Mouse (Mus musculus): ENCODE measurements at regions not wholly inside any gene's neighbourhood (a gene's known extent, or its start where the extent isn't known, plus 50 kb on each side); places are given as distances from the start of the nearest gene placed in this dataset.

GRCm38 (mm10) chr9:43387397-43387796 lies 76.7 kb downstream of the Trim29 start:
- no peak for TF ChIP-seq POLR2A (IDR thresholded peaks at IDR 0.05; ENCODE audit: control insufficient read depth, low read depth, low read length)
- Histone ChIP-seq H3K36me3 (ENCODE audit: control insufficient read depth, insufficient read depth, low read length) (no peaks in the 10 kb centered on the region), H3K4me1 (ENCODE audit: control insufficient read depth, insufficient read depth, low read length) (no peaks in the 10 kb centered on the region), H3K27ac (ENCODE audit: control insufficient read depth, insufficient read depth, low read depth, low read length) (no peak overlapping the region), H3K27me3 (ENCODE audit: control insufficient read depth, insufficient read depth, low read length) (no peaks in the 10 kb centered on the region), H3K4me3 (ENCODE audit: control insufficient read depth, low read depth, low read length) (no peak overlapping the region)

- no peak overlapping the region for H3K4me3 ChIP-seq (ENCODE audit: control insufficient read depth, low read depth, low read length)
- TF ChIP-seq POLR2A (IDR thresholded peaks at IDR 0.05; ENCODE audit: control insufficient read depth, low read depth, low read length) (no peak), CTCF (IDR thresholded peaks at IDR 0.05; ENCODE audit: control insufficient read depth, insufficient read depth, insufficient replicate concordance, low read depth, low read length) (no peak)
- H3K27me3 ChIP-seq (ENCODE audit: control insufficient read depth, insufficient read depth, low read length): no peaks in the 10 kb centered on the region
- no peaks in the 10 kb centered on the region for H3K36me3 ChIP-seq (ENCODE audit: control insufficient read depth, insufficient read depth, low read length)
- H3K4me1 ChIP-seq (ENCODE audit: control insufficient read depth, insufficient read depth, low read length): no peaks in the 10 kb centered on the region
- no peak overlapping the region for H3K27ac ChIP-seq (ENCODE audit: control insufficient read depth, insufficient read depth, low read depth, low read length)
Observed at GRCm38 (mm10) chr9:43389491-43390083, 78.9 kb downstream of the Trim29 start.

GRCm38 (mm10) chr9:43392467-43393064 lies 81.9 kb downstream of the Trim29 start:
- no peak overlapping the region for H3K4me3 ChIP-seq (ENCODE audit: control insufficient read depth, low read depth, low read length)
- no peak for TF ChIP-seq CTCF (IDR thresholded peaks at IDR 0.05; ENCODE audit: control insufficient read depth, insufficient read depth, insufficient replicate concordance, low read depth, low read length)
- no peak for TF ChIP-seq POLR2A (IDR thresholded peaks at IDR 0.05; ENCODE audit: control insufficient read depth, low read depth, low read length)
- H3K36me3 ChIP-seq (ENCODE audit: control insufficient read depth, insufficient read depth, low read length): no peaks in the 10 kb centered on the region
- no peaks in the 10 kb centered on the region for H3K4me1 ChIP-seq (ENCODE audit: control insufficient read depth, insufficient read depth, low read length)
- no peaks in the 10 kb centered on the region for H3K27me3 ChIP-seq (ENCODE audit: control insufficient read depth, insufficient read depth, low read length)
- H3K27ac ChIP-seq (ENCODE audit: control insufficient read depth, insufficient read depth, low read depth, low read length): no peak overlapping the region

- Histone ChIP-seq H3K27ac (ENCODE audit: control insufficient read depth, insufficient read depth, low read depth, low read length) (no peak overlapping the region), H3K4me3 (ENCODE audit: control insufficient read depth, low read depth, low read length) (no peak overlapping the region), H3K27me3 (ENCODE audit: control insufficient read depth, insufficient read depth, low read length) (no peaks in the 10 kb centered on the region), H3K36me3 (ENCODE audit: control insufficient read depth, insufficient read depth, low read length) (no peaks in the 10 kb centered on the region), H3K4me1 (ENCODE audit: control insufficient read depth, insufficient read depth, low read length) (no peaks in the 10 kb centered on the region)
- TF ChIP-seq POLR2A (IDR thresholded peaks at IDR 0.05; ENCODE audit: control insufficient read depth, low read depth, low read length) (no peak), CTCF (IDR thresholded peaks at IDR 0.05; ENCODE audit: control insufficient read depth, insufficient read depth, insufficient replicate concordance, low read depth, low read length) (no peak)
Observed at GRCm38 (mm10) chr9:43394204-43394603, 83.6 kb downstream of the Trim29 start.

GRCm38 (mm10) chr9:43395209-43395608 lies 84.6 kb downstream of the Trim29 start:
- no peaks in the 10 kb centered on the region for H3K27me3 ChIP-seq (ENCODE audit: control insufficient read depth, insufficient read depth, low read length)
- H3K4me1 ChIP-seq (ENCODE audit: control insufficient read depth, insufficient read depth, low read length): no peaks in the 10 kb centered on the region
- H3K36me3 ChIP-seq (ENCODE audit: control insufficient read depth, insufficient read depth, low read length): no peaks in the 10 kb centered on the region
- TF ChIP-seq CTCF (IDR thresholded peaks at IDR 0.05; ENCODE audit: control insufficient read depth, insufficient read depth, insufficient replicate concordance, low read depth, low read length) (no peak), POLR2A (IDR thresholded peaks at IDR 0.05; ENCODE audit: control insufficient read depth, low read depth, low read length) (no peak)
- no peak overlapping the region for H3K27ac ChIP-seq (ENCODE audit: control insufficient read depth, insufficient read depth, low read depth, low read length)
- no peak overlapping the region for H3K4me3 ChIP-seq (ENCODE audit: control insufficient read depth, low read depth, low read length)

GRCm38 (mm10) chr9:43396566-43396965 lies 85.9 kb downstream of the Trim29 start:
- H3K27ac ChIP-seq (ENCODE audit: control insufficient read depth, insufficient read depth, low read depth, low read length): no peak overlapping the region
- no peaks in the 10 kb centered on the region for H3K36me3 ChIP-seq (ENCODE audit: control insufficient read depth, insufficient read depth, low read length)
- H3K4me3 ChIP-seq (ENCODE audit: control insufficient read depth, low read depth, low read length): no peak overlapping the region
- H3K4me1 ChIP-seq (ENCODE audit: control insufficient read depth, insufficient read depth, low read length): no peaks in the 10 kb centered on the region
- no peaks in the 10 kb centered on the region for H3K27me3 ChIP-seq (ENCODE audit: control insufficient read depth, insufficient read depth, low read length)
- TF ChIP-seq CTCF (IDR thresholded peaks at IDR 0.05; ENCODE audit: control insufficient read depth, insufficient read depth, insufficient replicate concordance, low read depth, low read length) (no peak), POLR2A (IDR thresholded peaks at IDR 0.05; ENCODE audit: control insufficient read depth, low read depth, low read length) (no peak)

- Histone ChIP-seq H3K4me1 (ENCODE audit: control insufficient read depth, insufficient read depth, low read length) (no peaks in the 10 kb centered on the region), H3K36me3 (ENCODE audit: control insufficient read depth, insufficient read depth, low read length) (no peaks in the 10 kb centered on the region), H3K27ac (ENCODE audit: control insufficient read depth, insufficient read depth, low read depth, low read length) (no peak overlapping the region), H3K27me3 (ENCODE audit: control insufficient read depth, insufficient read depth, low read length) (no peaks in the 10 kb centered on the region), H3K4me3 (ENCODE audit: control insufficient read depth, low read depth, low read length) (no peak overlapping the region)
- no peak for TF ChIP-seq CTCF (IDR thresholded peaks at IDR 0.05; ENCODE audit: control insufficient read depth, insufficient read depth, insufficient replicate concordance, low read depth, low read length)
Observed at GRCm38 (mm10) chr9:43408493-43408892, 97.8 kb downstream of the Trim29 start.

GRCm38 (mm10) chr9:43412473-43412872 lies 101.8 kb downstream of the Trim29 start:
- Histone ChIP-seq H3K27me3 (ENCODE audit: control insufficient read depth, insufficient read depth, low read length) (no peaks in the 10 kb centered on the region), H3K36me3 (ENCODE audit: control insufficient read depth, insufficient read depth, low read length) (no peaks in the 10 kb centered on the region), H3K4me1 (ENCODE audit: control insufficient read depth, insufficient read depth, low read length) (no peaks in the 10 kb centered on the region), H3K4me3 (ENCODE audit: control insufficient read depth, low read depth, low read length) (no peak overlapping the region), H3K27ac (ENCODE audit: control insufficient read depth, insufficient read depth, low read depth, low read length) (no peak overlapping the region)
- no peak for TF ChIP-seq CTCF (IDR thresholded peaks at IDR 0.05; ENCODE audit: control insufficient read depth, insufficient read depth, insufficient replicate concordance, low read depth, low read length)
- no peak for TF ChIP-seq POLR2A (IDR thresholded peaks at IDR 0.05; ENCODE audit: control insufficient read depth, low read depth, low read length)
